Mouse (Mus musculus) gastrocnemius, postnatal 10 days (tissue): ENCODE measurements around the gene Hrct1. TPM values are rescaled to one million over a fixed set of nuclear protein-coding genes. Genes with fewer than 3 reads are reported as not detected.

Experiments
- DNase-seq: peaks from one replicate; pipeline ENCODE4 v3.0.0; 2021; ENCODE audit warnings: mixed read lengths
- long read RNA-seq, 2 experiments: library from polyadenylated mRNA; stranded (forward); transcript quantifications; one replicate each; pipeline ENCODE4 v2.0.0; 2021
- total RNA-seq, 2 experiments: library from RNA; stranded (reverse); gene quantifications; 2 replicates each; pipeline ENCODE4 v1.2.3; 2021

Hrct1 gene
- 1 to 10 TPM; 2.3 to 3.1 TPM for total RNA-seq
- long read RNA-seq, experiment 1, partial matches to known transcripts, result 0 of 2 reads
- long read RNA-seq, experiment 1, other reads (novel, unspliced or antisense), result 0 of 2 reads
- long read RNA-seq, experiment 2, transcript Hrct1-201 (1 exons, 1,452 nt), result major isoform, 9 of 10 reads
- long read RNA-seq, experiment 2, partial matches to known transcripts, result 0 of 10 reads
- long read RNA-seq, experiment 2, other reads (novel, unspliced or antisense), result 1 of 10 reads

- peak; percentile 50 for DNase-seq
Observed at GRCm38 (mm10) chr4:43726995-43727394, at the start of gene Hrct1. TSS of gene Hrct1 (plus strand) at chr4:43727188.

- DNase-seq, result no peak
Observed at GRCm38 (mm10) chr4:43678541-43678940, 48.4 kb upstream of the Hrct1 start.

GRCm38 (mm10) chr4:43679416-43680043, 47.5 kb upstream of the Hrct1 start:
- peak; percentile 35 for DNase-seq

GRCm38 (mm10) chr4:43690021-43690420, 37.0 kb upstream of the Hrct1 start:
- DNase-seq, result no peak

- DNase-seq, result no peak
Observed at GRCm38 (mm10) chr4:43691026-43691425, 36.0 kb upstream of the Hrct1 start.

GRCm38 (mm10) chr4:43693806-43694241, 33.2 kb upstream of the Hrct1 start:
- DNase-seq, result no peak

- DNase-seq, result no peak
Observed at GRCm38 (mm10) chr4:43694439-43695248, 32.3 kb upstream of the Hrct1 start.

- DNase-seq, result peak; percentile 59
Observed at GRCm38 (mm10) chr4:43695249-43695671, 31.7 kb upstream of the Hrct1 start.

GRCm38 (mm10) chr4:43696561-43696960, 30.4 kb upstream of the Hrct1 start:
- DNase-seq, result no peak

- no peak for DNase-seq
Observed at GRCm38 (mm10) chr4:43700707-43701106, 26.3 kb upstream of the Hrct1 start, which contains the start of gene Olfr70. TSS of gene Olfr70 (minus strand) at chr4:43700807.

GRCm38 (mm10) chr4:43703439-43703838, 23.5 kb upstream of the Hrct1 start:
- no peak for DNase-seq

- DNase-seq, result no peak
Observed at GRCm38 (mm10) chr4:43703851-43704250, 23.1 kb upstream of the Hrct1 start.

- no peak for DNase-seq
Observed at GRCm38 (mm10) chr4:43705991-43706390, 21.0 kb upstream of the Hrct1 start.

- no peak for DNase-seq
Observed at GRCm38 (mm10) chr4:43709869-43710268, 17.1 kb upstream of the Hrct1 start, which contains the start of gene Olfr71. TSS of gene Olfr71 (minus strand) at chr4:43710255.

GRCm38 (mm10) chr4:43711821-43712220, 15.2 kb upstream of the Hrct1 start:
- DNase-seq, result peak; percentile 93

GRCm38 (mm10) chr4:43713652-43714219, 13.3 kb upstream of the Hrct1 start:
- DNase-seq, result no peak

GRCm38 (mm10) chr4:43720491-43721228, 6.3 kb upstream of the Hrct1 start:
- no peak for DNase-seq

GRCm38 (mm10) chr4:43722191-43722590, 4.8 kb upstream of the Hrct1 start:
- no peak for DNase-seq

- DNase-seq, result peak; percentile 66
Observed at GRCm38 (mm10) chr4:43724764-43725163, 2.2 kb upstream of the Hrct1 start.

GRCm38 (mm10) chr4:43726228-43726993, 577 bp upstream of the Hrct1 start:
- DNase-seq, result no peak
